8 mouse cellular contexts compared by ENCODE assay signal in genomic region chr3:97928968-97929858, GRCm38 (mm10). TPM values are rescaled to one million over a fixed set of nuclear protein-coding genes. Genes with fewer than 3 reads are reported as not detected.
A peak's percentile ranks its signal among the peaks of the same experiment; 100 is the strongest.
DNase-seq lines count a peak whose midpoint lies in the region; ATAC-seq and TF ChIP-seq lines count a peak whose summit lies in the region.

No protein-coding gene starts in this region.

- in situ Hi-C loops in CH12.LX (cut with MboI; ENCODE audit: low pct_ligation_motif_present, low pct_unique_long_range_greater_than_20kb, low sequenced_read_pairs) = loop anchor here (5.0 kb wide), 1 partner anchor 298 kb away; no protein-coding TSS in a partner anchor

- H3K9me3 ChIP-seq in CH12.LX (replicated peaks; ENCODE audit: low read length) = no peaks in the 10 kb centered on the region
- no peaks in the 10 kb centered on the region for H3K9me3 ChIP-seq in forebrain, embryonic 11.5 days (ENCODE audit: control insufficient read depth, low read length)
- H3K9me3 ChIP-seq in hindbrain, embryonic 10.5 days = no peaks in the 10 kb centered on the region
- no peaks in the 10 kb centered on the region for H3K9me3 ChIP-seq in neural tube, embryonic 13.5 days
- H3K9me3 ChIP-seq in stomach, postnatal 0 days (ENCODE audit: control insufficient read depth, low read length) = no peaks in the 10 kb centered on the region

- dilution Hi-C loops in CH12.LX (cut with MboI; ENCODE audit: extremely low pct_ligation_motif_present, extremely low pct_unique_long_range_greater_than_20kb, low sequenced_read_pairs) = no loop called here

- H3K4me3 ChIP-seq in CH12.LX (replicated peaks in 1 of 3; ENCODE audit: low read depth in 2 of 3, low read length in 2 of 3, poor library complexity in 1 of 3) = no peak overlapping the region
- H3K4me3 ChIP-seq in forebrain, embryonic 11.5 days (ENCODE audit: low read depth, low read length) = no peak overlapping the region
- H3K4me3 ChIP-seq in hindbrain, embryonic 10.5 days = no peak overlapping the region
- H3K4me3 ChIP-seq in layer of hippocampus, adult 2 months = no peak overlapping the region
- no peak overlapping the region for H3K4me3 ChIP-seq in neural tube, embryonic 13.5 days
- H3K4me3 ChIP-seq in stomach, postnatal 0 days (ENCODE audit: low read depth, low read length) = no peak overlapping the region

- peaks cover 0 to 9% of the 10 kb centered on the region in 2 experiments for H3K36me3 ChIP-seq in CH12.LX (replicated peaks in 1 of 2; ENCODE audit: control insufficient read depth in 1 of 2, insufficient read depth in 1 of 2, low read length in 1 of 2)
- no peaks in the 10 kb centered on the region for H3K36me3 ChIP-seq in forebrain, embryonic 11.5 days (ENCODE audit: control insufficient read depth, insufficient read depth, low read length)
- peaks cover 2% of the 10 kb centered on the region; the same call in 1 of the 2 replicates for H3K36me3 ChIP-seq in hindbrain, embryonic 10.5 days
- H3K36me3 ChIP-seq in neural tube, embryonic 13.5 days = peaks cover 2% of the 10 kb centered on the region; the same call in 1 of the 2 replicates
- H3K36me3 ChIP-seq in stomach, postnatal 0 days (ENCODE audit: control insufficient read depth, insufficient read depth, low read length) = peaks cover under 1% of the 10 kb centered on the region; the same call in 1 of the 2 replicates

- peak; percentile 95 for TF ChIP-seq RAD21 in CH12.LX (IDR thresholded peaks at IDR 0.05; ENCODE audit: low read depth, low read length)

- no peak overlapping the region for H3K4me2 ChIP-seq in CH12.LX (ENCODE audit: insufficient read depth, low read depth, poor library complexity, severe bottlenecking)
- no peak overlapping the region for H3K4me2 ChIP-seq in forebrain, embryonic 11.5 days (ENCODE audit: low read depth, low read length, severe bottlenecking)
- no peak overlapping the region for H3K4me2 ChIP-seq in neural tube, embryonic 13.5 days
- H3K4me2 ChIP-seq in stomach, postnatal 0 days (replicated peaks; ENCODE audit: low read depth) = no peak overlapping the region

- H3K27ac ChIP-seq in CH12.LX (ENCODE audit: insufficient read depth, low read depth) = no peak overlapping the region
- H3K27ac ChIP-seq in forebrain, embryonic 11.5 days (ENCODE audit: low read depth, low read length) = no peak overlapping the region
- H3K27ac ChIP-seq in hindbrain, embryonic 10.5 days = no peak overlapping the region
- H3K27ac ChIP-seq in layer of hippocampus, adult 2 months = no peak overlapping the region
- H3K27ac ChIP-seq in neural tube, embryonic 13.5 days (replicated peaks) = no peak overlapping the region
- H3K27ac ChIP-seq in stomach, postnatal 0 days (replicated peaks) = no peak overlapping the region

- no peaks in the 10 kb centered on the region for H3K79me2 ChIP-seq in CH12.LX (replicated peaks; ENCODE audit: control insufficient read depth, extremely low read depth, insufficient read depth, poor library complexity, severe bottlenecking)

- 66% methylated on average over 9 of the region's 9 CpGs for WGBS in forebrain, embryonic 11.5 days
- WGBS in hindbrain, embryonic 10.5 days = 65% methylated on average over 9 of the region's 9 CpGs
- 64% methylated on average over 9 of the region's 9 CpGs for WGBS in neural tube, embryonic 13.5 days
- 44% methylated on average over 9 of the region's 9 CpGs for WGBS in stomach, postnatal 0 days

- no peak for TF ChIP-seq EP300 in CH12.LX (IDR thresholded peaks at IDR 0.05; ENCODE audit: low read length)
- no peak for TF ChIP-seq EP300 in stomach, postnatal 0 days (optimal IDR thresholded peaks at IDR 0.05)

- peak; percentile 24; the same call in 1 of the 2 replicates for ATAC-seq in forebrain, embryonic 11.5 days (replicated peaks; ENCODE audit: low FRiP score)
- peak; percentile 60; the same call in 1 of the 2 replicates for ATAC-seq in neural tube, embryonic 13.5 days (ENCODE audit: low read depth)
- peak; percentile 58; the same call in 1 of the 2 replicates for ATAC-seq in stomach, postnatal 0 days (ENCODE audit: low FRiP score, low TSS enrichment)

- no peak for TF ChIP-seq POLR2A in CH12.LX (IDR thresholded peaks at IDR 0.05; ENCODE audit: low read depth, low read length)

- H3K9ac ChIP-seq in CH12.LX (ENCODE audit: insufficient read depth, low read depth) = no peak overlapping the region
- no peak overlapping the region for H3K9ac ChIP-seq in forebrain, embryonic 11.5 days (ENCODE audit: low read length)
- no peak overlapping the region for H3K9ac ChIP-seq in neural tube, embryonic 13.5 days
- no peak overlapping the region for H3K9ac ChIP-seq in stomach, postnatal 0 days (ENCODE audit: low read length)

- DNase-seq in CH12.LX (ENCODE audit: extremely low read depth) = peak; percentile 88
- peak; percentile 90 for DNase-seq in brain, adult 2 months (ENCODE audit: low read depth, low spot score)
- peak; percentile 85 for DNase-seq in forebrain, embryonic 11.5 days (ENCODE audit: low spot score)
- DNase-seq in hindbrain, embryonic 10.5 days (ENCODE audit: low spot score) = peak; percentile 83
- DNase-seq in layer of hippocampus, adult 2 months (ENCODE audit: low spot score in 2 of 2) = peak; percentile 73 to 83
- DNase-seq in lung, adult 18-20 months = peak; percentile 73 to 83
- peak; percentile 83 for DNase-seq in stomach, postnatal 0 days (ENCODE audit: low spot score)

- H3K27me3 ChIP-seq in CH12.LX (replicated peaks) = no peaks in the 10 kb centered on the region
- H3K27me3 ChIP-seq in forebrain, embryonic 11.5 days (ENCODE audit: control insufficient read depth, insufficient read depth, low read length) = no peaks in the 10 kb centered on the region
- H3K27me3 ChIP-seq in hindbrain, embryonic 10.5 days (ENCODE audit: insufficient read depth, poor library complexity, severe bottlenecking) = peaks cover 24% of the 10 kb centered on the region
- no peaks in the 10 kb centered on the region for H3K27me3 ChIP-seq in neural tube, embryonic 13.5 days
- no peaks in the 10 kb centered on the region for H3K27me3 ChIP-seq in stomach, postnatal 0 days (ENCODE audit: control insufficient read depth, insufficient read depth, low read length)

- peaks cover 7 to 29% of the 10 kb centered on the region in 2 experiments for H3K4me1 ChIP-seq in CH12.LX (ENCODE audit: control insufficient read depth in 1 of 2, insufficient read depth in 2 of 2)
- peaks cover 4% of the 10 kb centered on the region; the same call in 1 of the 2 replicates for H3K4me1 ChIP-seq in forebrain, embryonic 11.5 days (replicated peaks; ENCODE audit: control insufficient read depth, insufficient read depth, low read length)
- H3K4me1 ChIP-seq in hindbrain, embryonic 10.5 days (replicated peaks) = peaks cover 36% of the 10 kb centered on the region
- peaks cover 36% of the 10 kb centered on the region for H3K4me1 ChIP-seq in neural tube, embryonic 13.5 days (replicated peaks)
- H3K4me1 ChIP-seq in stomach, postnatal 0 days (replicated peaks; ENCODE audit: control insufficient read depth, insufficient read depth) = no peaks in the 10 kb centered on the region

- peak; percentile 36 to 90 for TF ChIP-seq CTCF in CH12.LX (conservative IDR thresholded peaks at IDR 0.05 in 1 of 2, IDR thresholded peaks at IDR 0.05 in 1 of 2; ENCODE audit: low read depth in 2 of 2, low read length in 2 of 2)
- peak; percentile 85 for TF ChIP-seq CTCF in layer of hippocampus, adult 2 months (conservative IDR thresholded peaks at IDR 0.05)
- peak; percentile 93 for TF ChIP-seq CTCF in stomach, postnatal 0 days (IDR thresholded peaks at IDR 0.05; ENCODE audit: low read depth)

TF ChIP-seq in CH12.LX, 34 proteins besides CTCF, POLR2A, EP300 and RAD21:
- TF ChIP-seq NELFE (IDR thresholded peaks at IDR 0.05; ENCODE audit: low read depth, low read length) (no peak), JUND (conservative IDR thresholded peaks at IDR 0.05; ENCODE audit: low read depth, low read length) (no peak), CHD2 (IDR thresholded peaks at IDR 0.05; ENCODE audit: low read length) (no peak), ZC3H11A (IDR thresholded peaks at IDR 0.05; ENCODE audit: low read depth, low read length) (peak; percentile 91), JUN (IDR thresholded peaks at IDR 0.05; ENCODE audit: insufficient read depth, low read depth, low read length) (no peak), SMC3 (IDR thresholded peaks at IDR 0.05; ENCODE audit: low read depth, low read length) (peak; percentile 96), KAT2A (IDR thresholded peaks at IDR 0.05; ENCODE audit: insufficient replicate concordance, low read length) (no peak), MAZ (IDR thresholded peaks at IDR 0.05; ENCODE audit: low read depth, low read length) (no peak), UBTF (IDR thresholded peaks at IDR 0.05; ENCODE audit: low read depth, low read length) (no peak)

RNA-seq across cellular contexts. Expression of gene Sec22b, which starts 28.2 kb away (rescaled TPM):
- total RNA-seq in CH12.LX (2012; rRNA removed) (42.6 and 51.4 TPM in 2 replicates), CH12.LX (2014; rRNA removed) (77.7 and 82.4 TPM in 2 replicates)
- polyA plus RNA-seq in CH12.LX (2012; ENCODE audit: insufficient read length, low read depth) = 82.8 and 85.2 TPM in 2 replicates
- 121 and 122 TPM in 2 replicates for polyA plus RNA-seq in forebrain, embryonic 11.5 days (2014; fragmentation: Nextera tagmentation; extraction: Ambion mirVana)
- polyA plus RNA-seq in hindbrain, embryonic 10.5 days (2016; fragmentation: Nextera tagmentation; extraction: Ambion mirVana) = 109 and 121 TPM in 2 replicates
- 10 to 100 TPM; 78.3 to 81.7 TPM for total RNA-seq in layer of hippocampus, adult 2 months (2021)
- 106 and 111 TPM in 2 replicates for polyA plus RNA-seq in neural tube, embryonic 13.5 days (2015; fragmentation: Nextera tagmentation; extraction: Ambion mirVana)
- polyA plus RNA-seq in stomach, postnatal 0 days (2015; fragmentation: Nextera tagmentation; extraction: Ambion mirVana) = 88.6 and 90.6 TPM in 2 replicates

RNA-seq across cellular contexts. Expression of gene Pde4dip, which starts 40.7 kb away (rescaled TPM):
- total RNA-seq in CH12.LX (2012; rRNA removed) (12.0 and 15.2 TPM in 2 replicates), CH12.LX (2014; rRNA removed) (19.5 and 21.7 TPM in 2 replicates)
- polyA plus RNA-seq in CH12.LX (2012; ENCODE audit: insufficient read length, low read depth) = 12.2 and 12.4 TPM in 2 replicates
- 25.7 and 27.2 TPM in 2 replicates for polyA plus RNA-seq in forebrain, embryonic 11.5 days (2014; fragmentation: Nextera tagmentation; extraction: Ambion mirVana)
- polyA plus RNA-seq in hindbrain, embryonic 10.5 days (2016; fragmentation: Nextera tagmentation; extraction: Ambion mirVana) = 22.4 and 29.4 TPM in 2 replicates
- 100 to 1,000 TPM; 232 to 246 TPM for total RNA-seq in layer of hippocampus, adult 2 months (2021)
- 62.7 and 66.6 TPM in 2 replicates for polyA plus RNA-seq in neural tube, embryonic 13.5 days (2015; fragmentation: Nextera tagmentation; extraction: Ambion mirVana)
- 9.3 and 9.9 TPM in 2 replicates for polyA plus RNA-seq in stomach, postnatal 0 days (2015; fragmentation: Nextera tagmentation; extraction: Ambion mirVana)
